Mouse (Mus musculus): ENCODE results near the gene Ncl. TPM values are rescaled to one million over a fixed set of nuclear protein-coding genes. Genes with fewer than 3 reads are reported as not detected.

Ncl gene
- total RNA-seq, 2 experiments from 2014 or later = 140 to 145 TPM

GRCm38 (mm10) chr1:86303063-86303872 lies 55.9 kb downstream of the Ncl start:
- TF ChIP-seq CTCF (conservative IDR thresholded peaks at IDR 0.05) = no peak
- H3K27ac ChIP-seq = peak overlapping the region; percentile 48; the same call in 1 of the 2 replicates
- no peak for DNase-seq (ENCODE audit: low spot score in 2 of 2)

DNA sequence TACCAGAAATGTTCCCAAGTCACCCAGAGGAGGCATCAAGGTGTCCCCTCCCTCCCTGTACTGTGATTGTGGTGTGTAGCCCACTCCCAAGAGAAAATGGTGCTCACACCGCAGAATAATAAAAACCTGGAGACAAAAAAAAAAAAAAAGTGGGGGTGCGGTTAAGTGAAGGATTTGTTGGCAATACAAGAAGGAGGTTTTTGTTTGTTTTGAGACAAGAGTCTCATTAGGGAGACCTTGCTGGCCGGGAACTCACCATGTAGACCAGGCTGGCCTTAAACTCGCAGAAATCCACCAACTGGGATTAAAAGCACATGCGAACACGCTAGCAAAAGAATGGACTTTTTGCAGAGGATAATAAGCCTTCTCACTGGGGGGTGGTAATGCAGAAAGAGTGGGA lies 56.7 kb downstream of the Ncl start, which contains the start of gene B3gnt7:
TSS of gene B3gnt7 (plus strand) at position 301 of the 400 bp plus-strand sequence.
- peak within 1 kb of the TSS; percentile 48; the same call in 1 of the 2 replicates for H3K27ac ChIP-seq
- TF ChIP-seq CTCF (conservative IDR thresholded peaks at IDR 0.05) = no peak

More at GRCm38 (mm10) chr1:86303063-86303872, 55.9 kb downstream of the Ncl start:
- peak overlapping the region; percentile 56 for H3K4me3 ChIP-seq

DNA sequence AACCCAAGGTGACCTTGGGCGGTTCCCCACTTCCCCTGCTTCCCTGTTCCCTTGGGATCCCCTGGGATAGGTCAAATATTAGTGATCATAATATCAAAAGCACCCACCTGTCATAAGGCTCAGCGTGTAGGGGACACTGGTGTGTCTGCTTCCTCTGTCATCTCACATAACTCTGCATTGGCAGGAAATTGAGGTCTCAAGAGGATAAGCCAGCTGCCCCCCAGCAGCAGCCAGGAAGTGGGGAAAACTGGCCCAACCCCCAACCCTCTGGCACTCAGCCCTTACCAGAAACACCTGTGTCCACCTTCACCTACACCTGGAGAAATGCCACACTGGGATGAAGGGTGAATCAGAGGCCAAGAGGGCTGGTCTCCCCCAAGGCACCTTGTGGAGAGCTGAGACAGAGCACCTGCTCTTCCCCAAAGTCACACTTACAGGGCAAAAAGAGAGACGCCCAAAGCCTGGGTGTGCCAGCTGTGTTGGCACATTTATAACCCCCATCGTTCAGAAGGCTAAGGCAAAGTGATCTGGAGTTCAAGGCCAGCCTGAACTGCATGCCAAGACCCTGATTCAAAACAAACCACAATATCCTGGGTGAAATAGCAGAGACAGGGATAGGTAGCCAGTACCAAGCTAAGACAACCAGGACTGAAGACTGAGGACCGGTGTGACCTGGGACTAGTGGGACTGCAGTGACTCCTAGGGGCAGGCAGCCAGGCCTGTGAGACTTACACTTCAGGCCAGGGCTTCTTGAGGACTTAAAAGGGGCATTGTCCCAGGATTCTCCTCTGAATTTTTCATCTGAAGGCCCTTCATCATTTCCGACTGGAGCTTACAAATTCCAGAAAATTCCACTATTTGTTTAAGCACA lies 57.7 kb downstream of the Ncl start:
- Histone ChIP-seq H3K4me3 (no peak overlapping the region), H3K27ac (no peak overlapping the region)
- DNase-seq (ENCODE audit: low spot score in 2 of 2) = no peak
- peak; percentile 29; the same call in 1 of the 2 replicates for TF ChIP-seq CTCF (conservative IDR thresholded peaks at IDR 0.05)

More for the DNA sequence above, 56.7 kb downstream of the Ncl start, which contains the start of gene B3gnt7:
- no peak for DNase-seq (ENCODE audit: low spot score in 2 of 2)
- H3K4me3 ChIP-seq = peak within 1 kb of the TSS; percentile 56

- H3K27ac ChIP-seq = no peak overlapping the region
- TF ChIP-seq CTCF (conservative IDR thresholded peaks at IDR 0.05) = no peak
- DNase-seq (ENCODE audit: low spot score in 2 of 2) = no peak
- no peak overlapping the region for H3K4me3 ChIP-seq
Measured at GRCm38 (mm10) chr1:86300731-86301130, 58.5 kb downstream of the Ncl start.

DNA sequence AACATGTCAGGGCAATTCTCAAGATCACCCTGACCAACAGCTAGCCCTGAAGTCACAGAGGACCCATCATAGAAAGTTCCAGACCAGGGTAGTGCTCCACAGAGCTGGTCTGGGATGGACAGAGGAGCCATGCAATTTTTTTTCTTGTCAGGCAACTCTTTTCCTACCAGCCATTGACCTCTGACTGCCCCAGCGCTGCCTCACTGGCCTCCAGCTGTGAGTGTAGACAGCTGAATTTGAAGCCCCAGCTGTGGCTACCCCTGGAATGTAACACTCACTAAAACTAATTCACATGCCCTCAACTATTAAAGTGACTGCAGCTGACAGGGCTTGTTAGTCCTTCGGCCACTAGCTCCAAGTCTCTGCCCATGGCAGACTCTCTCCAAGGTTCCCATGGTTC lies 59.1 kb downstream of the Ncl start:
- H3K27ac ChIP-seq = no peak overlapping the region
- no peak for TF ChIP-seq CTCF (conservative IDR thresholded peaks at IDR 0.05)
- DNase-seq (ENCODE audit: low spot score in 2 of 2) = no peak
- no peak overlapping the region for H3K4me3 ChIP-seq

Small RNAs within 50 kb of the gene (microRNA-seq; reads per million reads assigned to microRNA genes)
- gene mmu-mir-3535 = 47.6 to 56.7 reads per million in 2 experiments

Other genes starting within 250 kb of the Ncl start
- not detected for gene Htr2b, start 247.4 kb downstream of the Ncl start, total RNA-seq (2021)
- gene Gm21972, start 225.8 kb downstream of the Ncl start, total RNA-seq (2021) = 1 to 10 TPM; 2.1 to 9.0 TPM
- 10 to 100 TPM; 37.3 to 40.1 TPM for gene Armc9, start 204.6 kb downstream of the Ncl start, total RNA-seq (2021)
- gene B3gnt7, start 56.6 kb downstream of the Ncl start, total RNA-seq (2021) = 1 to 10 TPM in 1 of 2 experiments, under 1 TPM in 1; 0.98 to 1.2 TPM
- gene Nmur1, start 66.8 kb upstream of the Ncl start, total RNA-seq (2021) = not detected
- not detected for gene Tex44, start 66.9 kb upstream of the Ncl start, total RNA-seq (2021)
- gene Ptma, start 167.3 kb upstream of the Ncl start, total RNA-seq (2021) = 100 to 1,000 TPM; 478 to 491 TPM
- 10 to 100 TPM; 49.0 to 54.7 TPM for gene Pde6d, start 223.2 kb upstream of the Ncl start, total RNA-seq (2021)
- gene Cops7b, start 223.5 kb upstream of the Ncl start, total RNA-seq (2021) = 10 to 100 TPM; 19.5 to 20.6 TPM

All from layer of hippocampus, adult 2 months (tissue).